Mouse (Mus musculus) kidney, adult 11 months (tissue): Measurements from ENCODE around the gene Trim15.
"Not testable (repeated sequence)": the region's sequence is repeated elsewhere in the genome, so short reads cannot be mapped to it uniquely, and the experiment has no call there.

Experiments
- DNase-seq: peaks from one replicate; pipeline ENCODE4 v3.0.0; 2022

The Trim15 gene

DNA sequence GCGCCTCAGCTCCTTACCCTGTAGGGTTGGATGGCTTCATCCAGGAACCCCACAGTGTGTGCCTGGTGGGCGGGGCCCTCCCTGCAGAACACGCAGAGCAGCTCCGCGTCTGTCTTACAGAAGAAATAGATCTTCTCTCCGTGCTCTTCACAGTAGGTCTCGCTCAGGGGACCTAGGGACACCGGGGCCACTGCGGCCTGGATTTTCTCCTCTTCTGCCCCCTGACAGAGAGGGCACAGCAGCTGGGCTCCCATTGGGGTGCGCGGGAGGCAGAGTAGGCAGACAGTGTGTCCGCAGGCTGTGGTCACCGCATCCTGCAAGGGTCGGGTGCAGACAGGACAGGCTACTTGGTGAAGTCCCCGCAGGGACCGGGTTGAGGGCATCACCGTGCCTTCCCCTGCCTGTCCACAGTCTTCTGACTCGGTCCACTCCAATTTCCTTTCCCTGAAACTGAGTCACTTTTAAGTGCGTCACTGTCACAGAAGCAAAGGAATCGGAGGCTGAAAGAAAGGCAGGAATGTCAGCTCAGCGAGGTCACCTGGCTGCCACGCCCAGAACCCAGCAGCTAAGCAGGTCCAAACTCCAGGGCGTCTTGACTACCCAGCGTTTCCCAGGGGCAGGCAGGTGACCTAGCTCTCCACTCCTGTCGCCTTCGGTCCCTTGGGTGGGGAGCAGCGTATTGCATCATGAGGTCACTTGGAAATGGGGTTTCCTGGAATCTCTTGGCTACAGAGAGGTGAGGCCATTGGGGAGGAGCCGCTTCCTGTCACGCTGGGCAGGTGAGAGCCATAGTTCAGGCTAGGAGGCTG, at the start of gene Trim15:
Gene Trim15, minus strand, starts transcription at position 492 of the 809 bp plus-strand sequence.
- peak; percentile 42 for DNase-seq

DNA sequence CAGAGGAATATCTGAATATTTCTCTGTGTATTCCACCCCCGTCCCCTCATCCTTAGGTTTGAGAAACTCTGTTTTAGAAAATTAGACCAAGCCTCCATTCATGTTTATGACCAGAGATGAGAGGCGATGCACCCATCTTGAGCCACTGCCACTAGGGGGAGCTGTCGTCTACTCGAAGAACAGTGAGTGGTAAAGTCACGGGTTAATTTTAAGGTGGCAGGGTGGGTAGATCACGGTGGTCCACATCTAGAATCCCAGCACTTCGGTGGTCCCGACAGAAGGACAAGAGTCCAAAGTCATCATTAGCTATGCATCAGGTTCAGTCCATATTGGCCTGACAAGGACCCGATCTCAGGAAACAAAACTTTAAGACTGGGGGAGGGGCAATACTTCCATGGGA, 48.1 kb upstream of the Trim15 start:
- peak; percentile 28 for DNase-seq

DNA sequence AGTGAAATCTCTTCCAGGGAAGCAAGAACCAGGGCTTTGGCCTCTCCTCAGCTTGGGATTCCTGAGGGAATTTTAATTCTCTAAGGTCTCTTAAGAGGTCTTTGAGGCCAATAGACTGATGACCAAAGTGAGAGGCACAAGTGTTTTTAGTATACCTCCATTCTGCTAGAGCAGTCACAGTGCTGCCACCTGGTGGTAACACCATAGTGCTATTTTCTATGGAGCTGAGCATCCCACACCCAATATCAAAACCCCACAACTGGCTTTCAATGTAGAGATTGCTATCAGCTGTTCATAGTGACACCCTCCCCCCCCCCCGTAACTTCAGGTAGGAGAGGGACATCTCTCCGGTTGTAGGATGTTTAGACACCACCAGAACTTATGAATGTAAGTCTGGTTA, 47.1 kb upstream of the Trim15 start:
- peak; percentile 45 for DNase-seq

DNA sequence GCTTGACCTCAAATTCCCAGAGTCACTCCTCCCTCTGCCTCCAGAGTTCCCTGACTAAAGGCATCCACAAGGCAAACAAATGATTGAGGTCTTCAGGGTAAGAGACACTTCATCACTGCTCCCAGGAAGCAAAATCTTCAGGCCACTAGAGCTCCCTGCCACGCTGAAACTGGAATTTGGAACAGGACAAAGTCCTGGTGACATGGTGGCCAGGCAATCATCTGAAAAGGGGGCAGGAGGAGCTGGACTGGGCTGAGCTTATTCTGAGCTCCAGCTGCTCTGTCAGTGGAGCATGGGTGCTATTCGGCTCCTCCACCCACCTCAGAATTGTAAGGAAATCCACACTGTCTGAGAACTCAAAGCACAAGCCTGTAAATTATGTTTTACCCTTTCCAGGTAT, 45.0 kb upstream of the Trim15 start:
- DNase-seq: no peak

DNA sequence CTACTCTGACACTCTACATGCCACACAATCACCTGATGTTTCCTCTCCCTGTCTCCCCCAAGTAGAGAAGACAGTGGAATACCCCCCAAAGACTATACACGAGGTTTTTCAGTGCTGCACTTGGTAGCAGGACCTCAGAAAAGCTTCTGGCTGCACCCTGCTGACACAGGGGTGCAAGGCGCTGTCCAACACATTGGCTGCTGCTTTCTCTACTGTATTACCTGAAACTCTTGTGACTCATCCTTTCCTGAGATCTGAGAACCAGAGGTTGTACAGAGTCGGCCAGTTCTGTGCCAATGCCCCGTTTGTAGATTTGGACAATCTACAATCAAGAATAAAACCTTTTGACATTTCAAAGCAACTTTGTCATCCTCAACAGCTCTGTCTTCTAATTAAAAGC, 42.8 kb upstream of the Trim15 start:
- no peak for DNase-seq

DNA sequence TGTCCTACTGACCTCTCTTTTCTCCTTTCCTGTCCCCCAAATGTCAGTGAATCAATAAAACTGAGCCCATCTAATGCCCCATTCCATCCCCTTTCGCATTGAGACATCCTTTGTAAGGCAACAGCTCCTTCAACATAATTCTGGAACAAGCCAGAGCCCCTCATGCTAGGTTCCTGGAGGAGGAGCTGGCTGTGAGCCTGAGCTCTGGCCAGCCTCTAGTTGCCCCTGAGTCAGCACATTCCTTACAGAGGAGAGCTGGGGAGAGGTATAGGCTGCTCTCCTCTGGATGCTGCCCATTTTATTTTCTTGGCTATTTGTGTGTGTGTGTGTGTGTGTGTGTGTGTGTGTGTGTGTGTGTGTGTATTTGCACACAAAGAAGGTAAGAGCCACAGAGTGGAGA, 41.2 kb upstream of the Trim15 start:
- no peak for DNase-seq

DNA sequence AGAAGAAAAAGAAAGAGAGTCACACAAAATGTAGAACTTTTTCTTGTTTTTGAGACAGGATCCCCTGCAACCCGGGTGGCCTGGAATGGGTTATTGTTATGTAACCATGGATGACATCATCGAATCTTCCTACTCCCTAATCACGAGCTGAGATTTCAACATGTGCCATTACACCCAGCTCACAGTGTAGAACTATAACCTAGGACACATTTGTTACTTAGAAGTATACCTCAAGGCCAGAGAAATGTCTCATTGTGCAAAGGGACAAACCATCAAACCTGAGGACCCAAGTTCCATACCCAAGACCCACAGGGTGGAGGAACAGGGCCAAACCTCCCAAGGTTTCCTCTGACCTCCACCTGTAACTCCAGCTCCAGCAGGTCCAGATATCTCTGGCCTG, 36.6 kb upstream of the Trim15 start:
- DNase-seq: no peak

DNA sequence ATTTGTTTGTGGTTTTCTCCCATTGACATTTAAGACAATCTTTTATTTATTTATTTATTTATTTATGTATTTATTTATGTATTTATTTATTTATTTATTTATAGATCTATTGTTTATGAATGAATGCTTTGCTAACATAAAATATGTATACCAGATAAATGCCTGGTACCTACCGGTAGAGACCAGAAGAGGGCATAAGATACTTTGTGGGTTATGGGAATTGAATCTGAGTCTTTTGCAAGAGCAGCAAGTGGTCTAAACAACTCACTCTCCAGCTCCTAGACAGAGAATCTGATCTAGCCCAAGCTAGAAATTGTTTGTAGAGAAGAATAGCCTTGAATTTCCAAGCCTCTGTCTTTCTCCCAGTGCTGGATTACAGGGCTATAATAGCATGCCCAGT, 33.7 kb upstream of the Trim15 start:
- DNase-seq: no peak

DNA sequence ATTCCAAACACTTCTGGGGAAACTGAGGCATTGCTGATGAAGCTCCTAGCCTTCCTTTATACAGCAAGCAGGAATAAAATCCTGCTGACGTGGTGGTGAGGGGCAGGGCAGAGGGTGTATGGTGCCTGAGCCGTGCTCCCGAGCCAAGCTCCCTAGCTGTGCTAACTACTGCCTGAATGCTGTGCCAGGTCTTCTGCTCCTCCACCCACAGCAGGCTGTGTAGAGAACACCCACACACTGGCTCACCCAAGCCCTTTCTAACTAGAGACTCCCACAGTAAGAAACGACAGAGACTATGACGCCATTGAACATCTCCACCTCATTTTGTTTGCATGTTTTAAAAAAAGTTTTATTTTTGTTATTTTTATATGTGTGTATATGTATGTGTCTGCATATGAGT, 33.0 kb upstream of the Trim15 start:
- no peak for DNase-seq

DNA sequence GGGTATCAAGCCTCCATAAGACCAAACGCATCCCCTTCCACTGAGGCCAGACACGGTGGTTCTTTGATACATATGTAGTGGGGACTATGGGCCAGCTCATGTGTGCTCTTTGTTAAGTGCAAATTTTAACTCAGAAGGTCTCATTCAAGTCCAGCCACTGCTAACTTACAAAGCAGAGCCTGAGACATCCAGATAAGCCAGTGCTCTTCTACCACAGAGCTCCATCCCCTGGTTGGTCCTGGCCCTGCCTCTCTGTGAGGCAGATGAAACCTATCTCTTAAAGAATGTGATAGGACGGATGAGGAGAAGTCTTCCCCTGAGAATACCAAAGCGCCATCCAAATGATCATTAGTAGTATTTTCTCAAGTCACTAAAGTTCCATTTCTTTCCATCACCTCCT, 32.4 kb upstream of the Trim15 start:
- DNase-seq: no peak

DNA sequence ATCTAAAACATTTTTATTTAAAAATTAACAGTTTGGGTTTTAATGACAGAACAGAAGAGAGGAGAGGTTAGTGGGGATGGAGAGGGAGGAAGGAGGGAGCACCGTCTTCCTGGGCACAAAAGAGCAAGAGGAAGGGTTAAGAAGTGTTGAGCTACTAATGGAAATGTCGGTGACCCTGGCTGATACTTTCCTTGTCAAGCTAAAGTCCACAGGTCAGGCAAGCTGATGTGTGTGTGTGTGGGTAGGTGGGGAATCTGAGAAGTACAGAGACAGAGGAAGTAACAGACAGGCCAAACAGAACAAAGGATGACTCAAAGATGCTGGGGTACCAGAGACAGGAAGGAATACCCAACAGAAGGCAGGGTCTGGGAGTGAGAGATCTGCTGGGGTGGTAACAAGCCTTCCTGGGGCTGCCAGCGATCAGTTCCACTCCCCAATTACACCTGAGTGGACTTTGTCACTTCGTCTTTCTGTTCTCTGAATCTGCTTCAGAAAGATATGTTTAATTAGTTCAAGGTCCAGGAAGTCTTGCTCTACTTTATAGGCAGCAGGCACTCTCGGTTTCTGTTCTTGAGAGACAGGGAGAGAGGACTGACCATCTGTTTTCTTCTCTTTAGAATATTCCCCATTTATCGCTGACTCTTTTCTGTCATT, 30.7 kb upstream of the Trim15 start, which contains the start of gene Trim31:
Gene Trim31, plus strand, starts transcription at position 567 of the 654 bp plus-strand sequence.
- no peak for DNase-seq

DNA sequence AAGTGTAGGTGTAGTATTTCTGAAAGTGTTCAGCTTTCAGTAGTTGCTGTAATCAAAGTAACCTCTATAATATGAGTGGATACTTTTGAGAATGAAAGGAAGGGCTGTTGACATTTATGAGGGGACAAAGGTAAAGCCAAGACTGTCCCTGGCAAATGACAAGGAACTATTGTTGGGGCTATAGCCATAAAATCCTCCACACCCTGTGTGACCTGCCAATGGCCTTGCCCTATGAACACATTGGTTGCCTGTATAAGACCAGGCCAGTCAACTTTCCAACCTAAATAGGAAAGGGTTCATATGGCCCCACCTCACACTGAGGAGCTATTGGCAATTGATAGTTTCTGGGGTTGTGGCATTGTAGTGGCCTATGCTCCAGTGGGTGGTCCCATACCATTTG, 30.1 kb upstream of the Trim15 start:
- DNase-seq: no peak

DNA sequence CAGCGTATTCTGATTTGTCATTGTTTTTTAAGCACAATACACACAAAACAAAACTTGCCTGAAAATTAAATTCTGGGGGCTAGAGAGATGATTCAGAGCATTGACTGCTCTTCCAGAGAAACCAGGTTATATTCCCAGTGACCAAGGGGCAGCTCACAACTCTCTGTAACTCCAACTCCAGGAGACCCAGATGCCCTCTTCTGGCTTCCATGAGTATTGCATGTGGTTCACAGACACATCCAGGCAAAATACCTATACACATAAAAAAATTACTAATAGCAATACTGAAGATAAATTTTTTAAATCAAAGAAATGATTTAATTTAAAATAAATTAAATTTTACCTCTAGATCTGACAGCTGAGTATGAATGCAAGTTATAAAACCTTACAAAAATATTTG, 29.6 kb upstream of the Trim15 start:
- no peak for DNase-seq

DNA sequence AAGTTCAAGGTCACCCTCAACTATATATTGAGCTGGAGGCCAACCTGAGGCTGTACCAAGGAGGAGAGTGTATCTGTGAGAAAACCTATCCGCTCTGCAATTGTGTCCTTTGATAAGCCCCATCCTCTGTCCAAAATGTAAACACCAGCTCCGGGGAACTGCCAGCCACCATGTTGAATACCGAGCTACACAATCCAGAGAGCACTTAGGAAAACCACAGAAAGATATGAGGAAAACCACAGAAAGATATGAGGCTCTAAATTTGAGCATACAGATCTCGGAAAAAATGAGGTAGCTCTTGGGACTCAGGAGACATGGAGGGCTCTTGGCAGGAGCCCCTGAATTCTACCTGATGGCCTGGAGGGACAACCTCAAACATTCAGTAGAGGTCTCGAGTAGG, 26.4 kb upstream of the Trim15 start:
- DNase-seq: no peak

DNA sequence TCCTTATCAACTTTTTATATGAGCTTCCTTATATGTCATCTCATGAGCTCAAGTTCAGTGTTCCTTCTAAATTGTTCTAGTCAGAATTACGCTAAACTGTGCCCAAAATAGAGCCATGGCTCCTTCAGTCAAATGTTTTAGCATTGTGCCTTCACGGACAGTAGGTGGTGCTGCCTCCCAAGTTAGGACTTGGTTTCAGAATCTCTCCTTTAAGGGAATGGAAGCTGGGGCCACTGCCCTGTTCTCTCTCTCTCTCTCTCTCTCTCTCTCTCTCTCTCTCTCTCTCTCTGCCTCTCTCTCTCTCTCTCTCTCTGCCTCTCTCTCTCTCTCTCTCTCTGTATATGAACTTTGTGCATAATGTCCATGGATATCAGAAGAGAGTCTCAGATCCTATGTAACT, 25.4 kb upstream of the Trim15 start:
- no peak for DNase-seq

DNA sequence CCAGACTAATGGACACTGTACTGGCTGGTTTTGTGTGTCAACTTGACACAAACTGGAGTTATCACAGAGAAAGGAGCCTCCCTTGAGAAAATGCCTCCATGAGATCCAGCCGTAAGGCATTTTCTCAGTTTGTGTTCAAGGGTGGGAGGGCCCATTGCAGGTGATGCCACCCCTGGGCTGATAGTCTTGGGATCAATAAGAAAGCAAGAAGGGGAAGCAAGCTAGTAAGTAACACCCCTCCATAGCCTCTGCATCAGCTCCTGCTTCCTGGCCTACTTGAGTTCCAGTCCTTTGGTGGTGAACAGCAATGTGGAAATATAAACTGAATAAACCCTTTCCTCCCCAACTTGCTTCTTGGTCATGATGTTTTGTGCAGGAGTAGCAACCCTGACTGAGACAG, 24.5 kb upstream of the Trim15 start:
- not testable (repeated sequence) for DNase-seq

DNA sequence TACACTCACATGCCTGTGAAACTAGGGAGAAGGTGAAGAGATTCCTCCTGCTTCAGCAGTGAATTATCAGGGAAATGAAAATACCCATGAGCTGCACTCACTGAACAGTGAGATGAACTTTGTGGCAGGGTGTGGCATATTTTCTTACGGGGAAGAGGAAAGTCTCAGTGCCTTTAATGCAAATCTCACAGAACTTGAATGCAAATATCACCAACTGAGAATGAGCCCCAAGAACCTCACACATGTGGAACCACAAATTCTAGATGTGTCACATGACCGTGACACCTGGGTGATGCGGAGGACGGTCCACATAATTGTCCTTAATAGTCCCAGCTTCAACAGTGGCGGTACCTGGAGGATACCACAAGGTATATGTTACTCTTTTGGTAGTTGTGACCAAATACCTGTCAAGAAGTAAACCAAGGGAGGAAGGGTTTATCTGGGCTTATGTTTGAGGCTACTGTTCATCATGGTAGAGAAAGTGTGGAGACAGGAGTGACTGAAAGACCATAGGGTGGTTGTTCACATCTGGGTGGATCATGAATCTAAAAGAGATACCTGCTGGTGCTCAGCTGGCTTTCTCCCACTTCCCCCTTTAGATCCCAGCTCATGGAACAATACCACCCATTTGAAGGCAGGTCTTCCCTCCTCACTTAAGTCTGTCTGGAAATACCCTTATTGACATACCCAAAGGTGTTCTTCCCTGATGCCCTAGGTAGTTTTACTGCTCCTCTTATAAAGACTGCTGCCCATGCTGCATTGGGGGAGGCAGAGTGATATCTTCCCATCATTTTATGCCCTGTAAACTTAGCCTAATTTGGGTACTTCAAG, 23.3 kb upstream of the Trim15 start, which contains the start of gene Trim40:
Gene Trim40, minus strand, starts transcription at position 51 of the 831 bp plus-strand sequence.
- no peak for DNase-seq

DNA sequence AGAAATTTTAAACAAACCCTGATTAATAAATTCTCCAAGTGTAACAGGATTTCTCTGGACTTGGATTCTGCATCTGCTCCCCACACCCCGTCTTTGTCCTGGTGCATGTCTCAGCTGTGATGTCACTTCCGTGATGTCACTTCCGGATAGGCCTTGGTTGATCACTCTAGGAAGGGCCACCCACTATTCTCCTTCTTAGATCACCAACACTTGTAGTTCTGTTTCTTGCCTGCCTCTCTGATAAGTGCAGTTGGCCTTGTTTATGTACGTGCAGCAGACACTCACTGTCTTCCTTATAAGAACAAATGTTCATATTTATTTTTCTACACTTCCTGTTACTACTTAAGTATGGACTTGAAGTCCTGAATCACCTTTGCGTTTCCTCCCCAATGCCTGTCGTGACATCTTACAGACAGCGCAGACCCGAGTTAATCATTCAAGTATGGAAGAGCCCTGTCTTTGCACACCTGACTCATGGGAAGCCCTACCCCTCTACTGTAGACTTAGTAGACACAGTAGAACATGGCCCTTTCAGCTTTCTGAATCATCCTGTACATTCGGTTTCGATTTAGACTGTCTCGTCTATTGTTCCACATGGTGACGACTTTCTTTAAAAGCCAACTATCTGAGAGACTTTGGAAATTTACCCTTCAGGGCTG, 18.3 kb upstream of the Trim15 start:
- DNase-seq: no peak

DNA sequence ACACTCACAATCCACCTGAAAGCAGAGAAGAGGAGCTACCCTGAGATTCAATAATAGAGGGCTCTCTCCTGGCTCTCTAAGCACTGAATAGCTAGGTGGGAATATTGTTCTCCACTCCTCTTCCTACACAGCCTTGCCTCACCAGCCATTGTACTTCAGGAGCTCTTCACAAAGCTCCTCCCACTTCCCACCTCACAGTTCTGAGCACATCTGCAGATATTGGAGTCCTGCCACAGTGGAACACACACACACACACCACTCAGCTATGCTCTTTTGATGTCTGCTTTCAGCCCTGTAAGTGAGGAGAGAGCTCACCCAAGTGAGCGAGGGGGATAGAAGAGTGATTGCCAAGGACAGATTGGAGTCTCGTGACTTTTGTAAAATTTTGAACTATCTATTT, 16.3 kb upstream of the Trim15 start:
- DNase-seq: no peak

DNA sequence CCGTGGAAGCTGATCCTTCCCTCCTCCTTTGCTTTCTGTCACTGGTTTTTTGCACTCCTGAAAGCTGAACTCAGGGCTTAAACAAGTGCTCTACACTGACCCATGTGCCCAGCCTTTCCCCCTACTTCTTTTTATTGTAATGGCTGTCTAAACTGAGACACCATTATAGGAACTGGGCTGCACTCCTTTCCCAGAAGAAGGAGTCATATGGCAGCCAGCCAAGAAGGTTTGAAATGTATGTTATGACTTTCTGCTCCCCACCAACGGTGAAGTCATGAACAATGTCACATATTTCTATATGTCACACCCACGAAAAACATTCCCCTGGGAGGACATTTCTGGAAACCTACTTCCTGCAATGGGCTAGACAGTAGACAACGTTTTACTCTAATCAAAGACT, 7.6 kb upstream of the Trim15 start:
- no peak for DNase-seq

DNA sequence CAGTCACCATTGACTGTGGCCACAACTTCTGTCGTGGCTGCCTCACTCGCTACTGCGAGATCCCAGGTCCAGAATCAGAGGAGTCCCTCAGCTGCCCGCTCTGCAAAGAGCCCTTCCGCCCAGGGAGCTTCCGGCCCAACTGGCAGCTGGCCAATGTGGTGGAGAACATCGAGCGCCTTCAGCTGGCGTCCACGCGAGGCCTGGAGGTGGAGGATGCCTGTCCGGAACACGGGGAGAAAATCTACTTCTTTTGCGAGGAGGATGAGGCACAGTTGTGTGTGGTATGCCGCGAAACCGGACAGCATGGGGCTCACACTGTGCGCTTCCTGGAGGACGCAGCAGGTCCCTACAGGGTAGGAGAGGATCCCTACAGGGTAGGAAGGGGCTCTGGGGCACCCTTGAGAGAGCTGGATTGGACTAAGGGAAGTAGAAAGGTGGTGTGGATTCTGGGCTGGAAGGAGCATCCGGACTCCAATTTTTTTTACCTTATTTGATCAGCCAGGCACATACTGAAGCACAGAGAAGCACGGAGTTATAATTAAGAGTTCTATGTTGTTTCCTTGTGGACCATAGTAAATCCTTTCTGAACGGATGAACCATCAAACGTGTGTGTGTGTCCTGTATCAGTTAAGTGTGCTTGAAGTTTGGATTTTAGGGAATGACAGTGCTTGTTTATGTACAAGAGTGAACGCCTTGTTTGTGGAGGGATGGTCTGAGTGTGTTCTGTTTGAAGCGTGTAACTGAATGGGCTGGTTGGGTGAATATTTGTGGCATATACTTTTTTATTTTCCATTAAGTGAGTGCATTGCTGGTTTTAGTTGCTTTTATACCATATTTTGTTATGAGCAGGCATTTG, 3.2 kb upstream of the Trim15 start:
- DNase-seq: no peak
